Mouse (Mus musculus) E14TG2a.4 (cell line): ENCODE measurements around the gene Xrcc5.

Experiments
- H3K27me3 ChIP-seq: 2 replicates; pipeline ENCODE4 v1.6.1; 2014; ENCODE audit warnings: low read length, control low read depth; ENCODE audit not compliant: insufficient read depth
- H3K36me3 ChIP-seq: 2 replicates; pipeline ENCODE4 v1.6.1; 2014; ENCODE audit warnings: low read length, control low read depth; ENCODE audit not compliant: insufficient read depth
- H3K4me1 ChIP-seq: replicated peaks from 2 replicates; pipeline ENCODE4 v1.6.1; 2014; ENCODE audit warnings: low read depth, low read length, control low read depth
- H3K4me3 ChIP-seq: replicated peaks from 2 replicates; pipeline ENCODE4 v1.5.1; 2014; ENCODE audit warnings: mild to moderate bottlenecking, low read length
- H3K9me3 ChIP-seq: 2 replicates; pipeline ENCODE4 v1.6.1; 2014; ENCODE audit warnings: low read length, control low read depth
- CTCF ChIP-seq: conservative IDR thresholded peaks from 2 replicates; pipeline ENCODE4 v1.5.1; 2014; ENCODE audit warnings: low read length
- NANOG ChIP-seq: IDR thresholded peaks from 2 replicates; pipeline ENCODE4 v1.6.1; 2014; ENCODE audit warnings: borderline replicate concordance, low read length, mixed read lengths
- POU5F1 ChIP-seq: IDR thresholded peaks from 2 replicates; pipeline ENCODE4 v1.6.1; 2014; ENCODE audit warnings: low read length, borderline replicate concordance

The Xrcc5 gene

GRCm38 (mm10) chr1:72307317-72307798 is at the start of gene Xrcc5:
Xrcc5 (plus strand) TSS chr1:72307421.
- Histone ChIP-seq H3K4me1 (peaks cover 54% of the 10 kb centered on the region), H3K9me3 (no peaks in the 10 kb centered on the region), H3K36me3 (peaks cover 30% of the 10 kb centered on the region), H3K27me3 (no peaks in the 10 kb centered on the region), H3K4me3 (peak within 1 kb of the TSS; percentile 86)
- no peak for TF ChIP-seq CTCF
- TF ChIP-seq POU5F1 = no peak
- TF ChIP-seq NANOG = no peak

- H3K4me1 ChIP-seq = peaks cover 51% of the 10 kb centered on the region
- peaks cover 94% of the 10 kb centered on the region for H3K36me3 ChIP-seq
- H3K27me3 ChIP-seq = no peaks in the 10 kb centered on the region
- no peaks in the 10 kb centered on the region for H3K9me3 ChIP-seq
- no peak overlapping the region for H3K4me3 ChIP-seq
- TF ChIP-seq NANOG (no peak), POU5F1 (no peak), CTCF (no peak)
These were observed 44.1 kb upstream of the Xrcc5 start for GRCm38 (mm10) chr1:72263099-72263498.

- Histone ChIP-seq H3K4me1 (peaks cover 20% of the 10 kb centered on the region), H3K36me3 (peaks cover 47% of the 10 kb centered on the region), H3K9me3 (no peaks in the 10 kb centered on the region), H3K27me3 (no peaks in the 10 kb centered on the region), H3K4me3 (no peak overlapping the region)
- TF ChIP-seq POU5F1 = no peak
- no peak for TF ChIP-seq NANOG
These were observed 29.1 kb upstream of the Xrcc5 start for GRCm38 (mm10) chr1:72278085-72278484.

- no peaks in the 10 kb centered on the region for H3K9me3 ChIP-seq
- peaks cover 8% of the 10 kb centered on the region; the same call in 1 of the 2 replicates for H3K36me3 ChIP-seq
- H3K4me1 ChIP-seq = peaks cover 24% of the 10 kb centered on the region
- no peak overlapping the region for H3K4me3 ChIP-seq
- peaks cover 28% of the 10 kb centered on the region for H3K27me3 ChIP-seq
- TF ChIP-seq NANOG (no peak), POU5F1 (no peak), CTCF (no peak)
These were observed 24.6 kb upstream of the Xrcc5 start for GRCm38 (mm10) chr1:72282604-72283003.

GRCm38 (mm10) chr1:72283992-72284485 is 23.2 kb upstream of the Xrcc5 start, which contains the start of the genes Pecr and Tmem169:
Pecr (minus strand) TSS chr1:72284314.
Tmem169 (plus strand) TSS chr1:72284369.
- peak within 1 kb of the TSS; percentile 93 for H3K4me3 ChIP-seq
- 0 out of 2 replicates have a peak, but pooled peaks cover 5% of the 10 kb centered on the region for H3K36me3 ChIP-seq
- peaks cover 40% of the 10 kb centered on the region for H3K27me3 ChIP-seq
- H3K4me1 ChIP-seq = peaks cover 24% of the 10 kb centered on the region
- TF ChIP-seq POU5F1 = no peak
- no peak for TF ChIP-seq CTCF
- TF ChIP-seq NANOG = no peak
- no peaks in the 10 kb centered on the region for H3K9me3 ChIP-seq

GRCm38 (mm10) chr1:72284539-72284938 is 22.7 kb upstream of the Xrcc5 start:
- TF ChIP-seq CTCF (no peak), NANOG (no peak), POU5F1 (no peak)
- H3K4me1 ChIP-seq = peaks cover 19% of the 10 kb centered on the region
- peak overlapping the region; percentile 93 for H3K4me3 ChIP-seq
- H3K36me3 ChIP-seq = 0 out of 2 replicates have a peak, but pooled peaks cover 5% of the 10 kb centered on the region
- H3K9me3 ChIP-seq = no peaks in the 10 kb centered on the region
- peaks cover 45% of the 10 kb centered on the region for H3K27me3 ChIP-seq

GRCm38 (mm10) chr1:72286904-72287303 is 20.3 kb upstream of the Xrcc5 start:
- H3K36me3 ChIP-seq = no peaks in the 10 kb centered on the region
- H3K27me3 ChIP-seq = peaks cover 45% of the 10 kb centered on the region
- TF ChIP-seq CTCF = no peak
- no peak for TF ChIP-seq NANOG
- TF ChIP-seq POU5F1 = no peak
- H3K4me1 ChIP-seq = peaks cover 19% of the 10 kb centered on the region
- H3K4me3 ChIP-seq = no peak overlapping the region
- no peaks in the 10 kb centered on the region for H3K9me3 ChIP-seq

- TF ChIP-seq CTCF = no peak
- no peak for TF ChIP-seq POU5F1
- no peak for TF ChIP-seq NANOG
- no peak overlapping the region for H3K4me3 ChIP-seq
- H3K27me3 ChIP-seq = peaks cover 47% of the 10 kb centered on the region
- no peaks in the 10 kb centered on the region for H3K36me3 ChIP-seq
- H3K4me1 ChIP-seq = peaks cover 11% of the 10 kb centered on the region
- H3K9me3 ChIP-seq = no peaks in the 10 kb centered on the region
These were observed 19.3 kb upstream of the Xrcc5 start for GRCm38 (mm10) chr1:72287893-72288292.
